In the genomic region with DNA sequence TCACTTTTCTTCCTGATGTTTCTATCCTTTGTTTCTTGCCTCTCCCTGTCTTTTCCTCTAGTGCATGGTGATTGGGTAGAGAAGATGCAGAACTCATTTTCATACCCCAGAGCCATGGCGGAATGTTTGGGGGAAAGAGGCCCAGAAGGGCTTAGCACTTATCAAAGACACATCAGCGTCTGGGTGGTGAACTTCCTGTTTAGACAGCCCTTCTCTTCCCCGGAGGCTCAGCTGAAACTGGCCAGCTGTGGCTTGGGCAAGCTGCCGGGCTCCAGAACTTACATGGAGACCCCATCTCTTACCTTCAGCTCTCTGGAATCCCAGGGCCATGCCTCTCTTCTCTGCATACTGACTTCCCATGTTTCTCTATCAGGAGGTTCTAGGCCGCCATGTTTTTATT, we compare ENCODE assay signal across 32 mouse cellular contexts. TPM values are rescaled to one million over a fixed set of nuclear protein-coding genes. Genes with fewer than 3 reads are reported as not detected.
DNase-seq lines count a peak whose midpoint lies in the region; ATAC-seq and TF ChIP-seq lines count a peak whose summit lies in the region.
"Had no signal": no experiment of that assay in that cellular context is flagged by ENCODE, and none has a peak within 500 bp of the region (broad histone marks: within the 10 kb centered on the region; RNA-seq: fewer than 3 reads in every experiment).

No protein-coding gene starts in this region.

- H3K9me3 ChIP-seq in stomach, embryonic 14.5 days (ENCODE audit: control insufficient read depth, low read depth, low read length), result no peaks in the 10 kb centered on the region
- H3K9me3 ChIP-seq in stomach, postnatal 0 days (ENCODE audit: control insufficient read depth, low read length), result no peaks in the 10 kb centered on the region
- no peaks in the 10 kb centered on the region for H3K9me3 ChIP-seq in lung, embryonic 15.5 days
- H3K9me3 ChIP-seq: embryonic facial prominence, embryonic 12.5 days; hindbrain, embryonic 13.5 days; limb, embryonic 12.5 days; liver, embryonic 15.5 days; midbrain, embryonic 13.5 days had no signal

- 49% methylated on average over 5 of the region's 5 CpGs for WGBS in stomach, embryonic 14.5 days
- WGBS in stomach, postnatal 0 days, result 47% methylated on average over 5 of the region's 5 CpGs
- 35% methylated on average over 5 of the region's 5 CpGs for WGBS in lung, embryonic 15.5 days
- 47% methylated on average over 5 of the region's 5 CpGs for WGBS in heart, adult 2 months

- ATAC-seq in stomach, embryonic 14.5 days (ENCODE audit: insufficient number of reproducible peaks, insufficient read depth, low FRiP score, low read depth), result no peak
- ATAC-seq in stomach, postnatal 0 days (ENCODE audit: low FRiP score, low TSS enrichment), result no peak
- ATAC-seq in lung, embryonic 15.5 days (ENCODE audit: borderline replicate concordance, extremely low read depth, low FRiP score, low TSS enrichment), result peak; percentile 74
- no peak for ATAC-seq in CD4-positive, CD25-positive, alpha-beta regulatory T cell, adult 4 months
- ATAC-seq: activated CD4-positive, CD25-positive, alpha-beta regulatory T cell, adult 4 months; forebrain, embryonic 14.5 days; intestine, embryonic 16.5 days; midbrain, embryonic 13.5 days had no signal

- H3K4me3 ChIP-seq in stomach, embryonic 14.5 days (ENCODE audit: low read depth, low read length), result no peak overlapping the region
- H3K4me3 ChIP-seq in stomach, postnatal 0 days (ENCODE audit: low read depth, low read length), result no peak overlapping the region
- H3K4me3 ChIP-seq in lung, embryonic 15.5 days, result no peak overlapping the region
- H3K4me3 ChIP-seq in myocyte, result no peak overlapping the region
- H3K4me3 ChIP-seq in heart, adult 2 months, result no peak overlapping the region
- H3K4me3 ChIP-seq: embryonic facial prominence, embryonic 12.5 days; gastrocnemius, adult 2 months; hindbrain, embryonic 13.5 days; limb, embryonic 12.5 days; liver, embryonic 15.5 days; megakaryocyte, embryonic 14.5 days; midbrain, embryonic 13.5 days had no signal

- TF ChIP-seq CTCF in stomach, postnatal 0 days (IDR thresholded peaks at IDR 0.05; ENCODE audit: low read depth), result no peak
- TF ChIP-seq CTCF in heart, adult 2 months (IDR thresholded peaks at IDR 0.05), result no peak

- intact Hi-C loops in heart, adult 2 months (cut with DNase I), result no loop called here

- no peak for TF ChIP-seq EP300 in stomach, postnatal 0 days (optimal IDR thresholded peaks at IDR 0.05)
- TF ChIP-seq EP300 in heart, adult 2 months (IDR thresholded peaks at IDR 0.05; ENCODE audit: insufficient read depth, low read depth, low read length), result no peak

- no peak overlapping the region for H3K9ac ChIP-seq in stomach, embryonic 14.5 days (replicated peaks; ENCODE audit: low read depth, low read length)
- H3K9ac ChIP-seq in stomach, postnatal 0 days (ENCODE audit: low read length), result no peak overlapping the region
- H3K9ac ChIP-seq in lung, embryonic 15.5 days, result no peak overlapping the region
- no peak overlapping the region for H3K9ac ChIP-seq in heart, adult 2 months (ENCODE audit: low read depth, low read length)
- H3K9ac ChIP-seq: embryonic facial prominence, embryonic 12.5 days; hindbrain, embryonic 13.5 days; limb, embryonic 12.5 days; liver, embryonic 15.5 days; midbrain, embryonic 13.5 days had no signal

- no peak overlapping the region for H3ac ChIP-seq in myocyte (ENCODE audit: control insufficient read depth, insufficient read length)

- 0 out of 2 replicates have a peak overlapping the region, but pooled peaks have one; percentile 8 for H3K27ac ChIP-seq in stomach, embryonic 14.5 days (ENCODE audit: low read length)
- H3K27ac ChIP-seq in stomach, postnatal 0 days (replicated peaks), result no peak overlapping the region
- peak overlapping the region; percentile 76 for H3K27ac ChIP-seq in lung, embryonic 15.5 days
- no peak overlapping the region for H3K27ac ChIP-seq in heart, adult 2 months
- H3K27ac ChIP-seq: embryonic facial prominence, embryonic 12.5 days; gastrocnemius, adult 2 months; hindbrain, embryonic 13.5 days; limb, embryonic 12.5 days; liver, embryonic 15.5 days; midbrain, embryonic 13.5 days had no signal

- 0 out of 2 replicates have a peak, but pooled peaks cover 4% of the 10 kb centered on the region for H3K4me1 ChIP-seq in stomach, embryonic 14.5 days (ENCODE audit: control insufficient read depth, insufficient read depth, low read length)
- no peaks in the 10 kb centered on the region for H3K4me1 ChIP-seq in stomach, postnatal 0 days (replicated peaks; ENCODE audit: control insufficient read depth, insufficient read depth)
- peaks cover 40% of the 10 kb centered on the region for H3K4me1 ChIP-seq in lung, embryonic 15.5 days
- no peaks in the 10 kb centered on the region; the same call in 1 of the 2 replicates for H3K4me1 ChIP-seq in heart, adult 2 months (ENCODE audit: control insufficient read depth, insufficient read depth, low read length)
- H3K4me1 ChIP-seq: hindbrain, embryonic 13.5 days; limb, embryonic 12.5 days; liver, embryonic 15.5 days; megakaryocyte, embryonic 14.5 days; midbrain, embryonic 13.5 days had no signal

- no peaks in the 10 kb centered on the region for H3K36me3 ChIP-seq in stomach, embryonic 14.5 days (ENCODE audit: control insufficient read depth, insufficient read depth, low read length)
- no peaks in the 10 kb centered on the region for H3K36me3 ChIP-seq in stomach, postnatal 0 days (ENCODE audit: control insufficient read depth, insufficient read depth, low read length)
- H3K36me3 ChIP-seq in lung, embryonic 15.5 days, result no peaks in the 10 kb centered on the region
- H3K36me3 ChIP-seq in myocyte (ENCODE audit: control insufficient read depth, insufficient read depth), result no peaks in the 10 kb centered on the region
- no peaks in the 10 kb centered on the region for H3K36me3 ChIP-seq in heart, adult 2 months (ENCODE audit: control insufficient read depth, insufficient read depth, low read length)
- H3K36me3 ChIP-seq: embryonic facial prominence, embryonic 12.5 days; hindbrain, embryonic 13.5 days; limb, embryonic 12.5 days; liver, embryonic 15.5 days; midbrain, embryonic 13.5 days had no signal

- no peaks in the 10 kb centered on the region for H3K79me2 ChIP-seq in myocyte (ENCODE audit: control insufficient read depth, insufficient read depth)
- no peaks in the 10 kb centered on the region for H3K79me2 ChIP-seq in heart, adult 2 months (replicated peaks; ENCODE audit: control insufficient read depth, insufficient read depth, low read length)

- no peaks in the 10 kb centered on the region for H3K27me3 ChIP-seq in stomach, embryonic 14.5 days (ENCODE audit: control insufficient read depth, insufficient read depth, low read length)
- H3K27me3 ChIP-seq in stomach, postnatal 0 days (ENCODE audit: control insufficient read depth, insufficient read depth, low read length), result no peaks in the 10 kb centered on the region
- no peaks in the 10 kb centered on the region for H3K27me3 ChIP-seq in lung, embryonic 15.5 days
- no peaks in the 10 kb centered on the region for H3K27me3 ChIP-seq in myocyte (ENCODE audit: control insufficient read depth, insufficient read depth, insufficient read length)
- H3K27me3 ChIP-seq in heart, adult 2 months (ENCODE audit: control insufficient read depth, insufficient read depth, low read length), result no peaks in the 10 kb centered on the region
- H3K27me3 ChIP-seq: embryonic facial prominence, embryonic 12.5 days; hindbrain, embryonic 13.5 days; liver, embryonic 15.5 days; megakaryocyte, embryonic 14.5 days; midbrain, embryonic 13.5 days had no signal

- H3K4me2 ChIP-seq in stomach, embryonic 14.5 days (replicated peaks; ENCODE audit: low read depth, low read length), result no peak overlapping the region
- no peak overlapping the region for H3K4me2 ChIP-seq in stomach, postnatal 0 days (replicated peaks; ENCODE audit: low read depth)
- H3K4me2 ChIP-seq in lung, embryonic 15.5 days, result no peak overlapping the region
- peak overlapping the region; percentile 48 for H3K4me2 ChIP-seq in myocyte (ENCODE audit: low read depth)
- H3K4me2 ChIP-seq: embryonic facial prominence, embryonic 12.5 days; heart, embryonic 11.5 days; hindbrain, embryonic 13.5 days; limb, embryonic 12.5 days; liver, embryonic 15.5 days; midbrain, embryonic 13.5 days had no signal

- TF ChIP-seq POLR2A in myocyte (IDR thresholded peaks at IDR 0.05; ENCODE audit: insufficient read length, low read depth), result no peak
- TF ChIP-seq POLR2A in heart, adult 2 months (IDR thresholded peaks at IDR 0.05; ENCODE audit: insufficient read depth, low read depth, low read length), result no peak

- no peak for DNase-seq in stomach, postnatal 0 days (ENCODE audit: low spot score)
- DNase-seq in lung, postnatal 25 days (ENCODE audit: low spot score), result peak; percentile 16
- DNase-seq in heart, adult 2 months, result no peak
- DNase-seq in embryo, embryonic 10 days (ENCODE audit: low spot score), result no peak
- DNase-seq: adrenal gland, adult 2 months; adrenal gland, postnatal 36 days; cerebellum, adult 18-20 months; cerebellum, postnatal 14 days; embryo, embryonic 11 days; gastrocnemius, adult 2 months; heart, postnatal 4 days; kidney, adult 9 months; kidney, postnatal 14 days; layer of hippocampus, adult 9-11 months; retina, postnatal 1 day; right cerebral cortex, postnatal 14 days; spleen, adult 18-20 months; thymus, postnatal 4 days had no signal

TF ChIP-seq in myocyte, 11 proteins besides CTCF, POLR2A, EP300 and RAD21 (continues in another document):
- TF ChIP-seq MYOD1 (IDR thresholded peaks at IDR 0.05; ENCODE audit: control insufficient read depth in 1 of 3, insufficient read length in 2 of 3, low read depth in 2 of 3) (no peak), POLR2AphosphoS2 (IDR thresholded peaks at IDR 0.05; ENCODE audit: insufficient read length, low read depth) (no peak), TCF12 (IDR thresholded peaks at IDR 0.05; ENCODE audit: insufficient read depth, poor library complexity, severe bottlenecking) (no peak), E2F4 (IDR thresholded peaks at IDR 0.05; ENCODE audit: insufficient read depth) (no peak), MYOG (IDR thresholded peaks at IDR 0.05; ENCODE audit: control insufficient read depth in 1 of 3, insufficient read depth in 1 of 3, insufficient read length in 2 of 3, low read depth in 2 of 3) (no peak), MAX (IDR thresholded peaks at IDR 0.05; ENCODE audit: low read depth) (no peak), TCF3 (IDR thresholded peaks at IDR 0.05; ENCODE audit: insufficient read length, low read depth) (no peak), USF1 (IDR thresholded peaks at IDR 0.05; ENCODE audit: low read depth) (no peak), REST (IDR thresholded peaks at IDR 0.05; ENCODE audit: insufficient read depth, insufficient read length) (no peak)

RNA-seq across cellular contexts. Expression of gene Cxcl12, which starts 32.6 kb away (rescaled TPM):
- 180 and 184 TPM in 2 replicates for polyA plus RNA-seq in stomach, embryonic 14.5 days (2014; fragmentation: Nextera tagmentation; extraction: Ambion mirVana)
- 58.0 and 61.1 TPM in 2 replicates for polyA plus RNA-seq in stomach, postnatal 0 days (2015; fragmentation: Nextera tagmentation; extraction: Ambion mirVana)
- 112 and 113 TPM in 2 replicates for polyA plus RNA-seq in lung, embryonic 15.5 days (2015; fragmentation: Nextera tagmentation; extraction: Ambion mirVana)
- polyA plus RNA-seq in myocyte (2012; fragmentation: generic; extraction: Trizol), result 7.5 TPM
- not detected for polyA plus RNA-seq in CD4-positive, CD25-positive, alpha-beta regulatory T cell, adult 4 months (2017; shearing (Covaris generic))
- 100 to 1,000 TPM in 1 of 2 experiments, 10 to 100 TPM in 1; 97.9 to 116 TPM for total RNA-seq in heart, adult 2 months (2021)
- 101 and 166 TPM in 2 replicates for polyA plus RNA-seq in heart, adult 2 months (2012; rRNA removed)
- polyA plus RNA-seq: activated CD4-positive, CD25-positive, alpha-beta regulatory T cell, adult 4 months had no signal

Comparison
In these comparisons a context has a peak if more than half of its experiments do, and no peak if none do; other contexts are left out.
1. H3K27ac ChIP-seq: peak in stomach, embryonic 14.5 days (single experiment) and lung, embryonic 15.5 days (single experiment); none in stomach, postnatal 0 days (single experiment) and heart, adult 2 months (single experiment).